Mouse (Mus musculus) Patski (cell line): ENCODE measurements around the gene Igfbp7. TPM values are rescaled to one million over a fixed set of nuclear protein-coding genes. Genes with fewer than 3 reads are reported as not detected.

ENCODE experiments used
- ATAC-seq: fragments of 100-300 bp; one replicate; pipeline ENCODE4 v1.8.0; 2021
- CTCF ChIA-PET: fragments of 350-600 bp; sonication (Branson Sonifier 250); formaldehyde crosslinking; loops from one replicate; lab custom pipeline; 2022; ENCODE audit warnings: inconsistent platforms; lab: Charles Lee
- POLR2A ChIA-PET: fragments of 350-600 bp; sonication (Branson Sonifier 250); formaldehyde crosslinking; loops from one replicate; lab custom pipeline; 2022; ENCODE audit warnings: antibody characterized with exemption, inconsistent platforms; lab: Charles Lee
- DNase-seq: peaks from one replicate; pipeline ENCODE4 v3.0.0-alpha.2; 2011; ENCODE audit warnings: low read depth, low spot score
- H3K27me3 ChIP-seq: fragments of 371-371 bp; one replicate; pipeline ENCODE4 v1.5.1; 2021
- CTCF ChIP-seq: fragments of 100-300 bp; IDR thresholded peaks from one replicate; pipeline ENCODE4 v1.5.1; 2021
- in situ Hi-C: fragments of 300-500 bp; cut with MboI; formaldehyde crosslinking; loops from 3 replicates; pipeline ENCODE4 v1.11.1; 2018; ENCODE audit warnings: low pct_unique_long_range_greater_than_20kb, mixed read lengths
- polyA plus RNA-seq: library from polyadenylated mRNA; unstranded; gene quantifications from one replicate; pipeline ENCODE4 v1.2.3, GENCODE M21; 2021

Gene Igfbp7
- polyA plus RNA-seq, 1 experiment from 2014 or later: 1,229 TPM

- H3K27me3 ChIP-seq: no peaks in the 10 kb centered on the region
- ChIA-PET POLR2A (interaction anchor here (1.1 kb wide), 1 partner anchor 11 kb away, joined by 3 read pairs; no protein-coding TSS in a partner anchor), CTCF (interaction anchor here (1.0 to 2.1 kb wide), 6 partner anchors 11 to 40 kb away, joined by 3 to 8 read pairs (median 3); no protein-coding TSS in a partner anchor)
- ATAC-seq: peak; percentile 49
- in situ Hi-C loops: no loop called here
- no peak for TF ChIP-seq CTCF
- no peak for DNase-seq
Measured at GRCm38 (mm10) chr5:77393990-77394618, 13.7 kb downstream of the Igfbp7 start.

- no peaks in the 10 kb centered on the region for H3K27me3 ChIP-seq
- no peak for TF ChIP-seq CTCF
- ChIA-PET POLR2A (no interaction called here), CTCF (interaction anchor here (1.3 to 2.1 kb wide), 5 partner anchors 10 to 39 kb away, joined by 3 to 8 read pairs (median 5); no protein-coding TSS in a partner anchor)
- in situ Hi-C loops: no loop called here
- DNase-seq: no peak
- ATAC-seq: no peak
Measured at GRCm38 (mm10) chr5:77393094-77393619, 14.7 kb downstream of the Igfbp7 start.

- in situ Hi-C loops: no loop called here
- DNase-seq: no peak
- H3K27me3 ChIP-seq: no peaks in the 10 kb centered on the region
- no peak for TF ChIP-seq CTCF
- ChIA-PET CTCF (no interaction called here), POLR2A (no interaction called here)
- no peak for ATAC-seq
Measured at GRCm38 (mm10) chr5:77390272-77390671, 17.6 kb downstream of the Igfbp7 start.

- in situ Hi-C loops: no loop called here
- CTCF ChIA-PET: interaction anchor here (1.3 kb wide), 1 partner anchor 41 kb away, joined by 3 read pairs; no protein-coding TSS in a partner anchor
- TF ChIP-seq CTCF: no peak
- DNase-seq: no peak
- no peak for ATAC-seq
- POLR2A ChIA-PET: no interaction called here
- H3K27me3 ChIP-seq: no peaks in the 10 kb centered on the region
Measured at GRCm38 (mm10) chr5:77388359-77388758, 19.5 kb downstream of the Igfbp7 start.

- no peak for TF ChIP-seq CTCF
- H3K27me3 ChIP-seq: no peaks in the 10 kb centered on the region
- ChIA-PET POLR2A (interaction anchor here (0.6 to 2.8 kb wide), 5 partner anchors 15 to 57 kb away, joined by 3 to 10 read pairs (median 4); no protein-coding TSS in a partner anchor), CTCF (interaction anchor here (1.3 to 9.7 kb wide), 5 partner anchors 16 to 40 kb away, joined by 3 to 94 read pairs (median 12); no protein-coding TSS in a partner anchor)
- DNase-seq (no peak), ATAC-seq (peak; percentile 11)
- in situ Hi-C loops: no loop called here
Measured at GRCm38 (mm10) chr5:77387414-77387704, 20.5 kb downstream of the Igfbp7 start.

- ATAC-seq (peak; percentile 29), DNase-seq (no peak)
- H3K27me3 ChIP-seq: no peaks in the 10 kb centered on the region
- in situ Hi-C loops: no loop called here
- CTCF ChIA-PET: interaction anchor here (1.3 to 9.7 kb wide), 8 partner anchors 10 to 39 kb away, joined by 3 to 94 read pairs (median 7); no protein-coding TSS in a partner anchor
- peak; percentile 67 for TF ChIP-seq CTCF
- POLR2A ChIA-PET: interaction anchor here (0.6 to 2.8 kb wide), 7 partner anchors 10 to 56 kb away, joined by 3 to 11 read pairs (median 6); no protein-coding TSS in a partner anchor
Measured at GRCm38 (mm10) chr5:77386596-77387413, 21.0 kb downstream of the Igfbp7 start.

GRCm38 (mm10) chr5:77385900-77386595 lies 21.8 kb downstream of the Igfbp7 start:
- ATAC-seq (no peak), DNase-seq (no peak)
- in situ Hi-C loops: no loop called here
- POLR2A ChIA-PET: interaction anchor here (0.8 to 2.8 kb wide), 5 partner anchors 14 to 32 kb away, joined by 3 to 11 read pairs (median 7); no protein-coding TSS in a partner anchor
- no peak for TF ChIP-seq CTCF
- H3K27me3 ChIP-seq: no peaks in the 10 kb centered on the region
- CTCF ChIA-PET: interaction anchor here (0.7 to 9.7 kb wide), 9 partner anchors 9 to 31 kb away, joined by 3 to 94 read pairs (median 8); no protein-coding TSS in a partner anchor

GRCm38 (mm10) chr5:77385221-77385620 lies 22.6 kb downstream of the Igfbp7 start:
- CTCF ChIA-PET: interaction anchor here (1.4 to 9.7 kb wide), 7 partner anchors 10 to 30 kb away, joined by 5 to 94 read pairs (median 12); no protein-coding TSS in a partner anchor
- ATAC-seq: no peak

GRCm38 (mm10) chr5:77384724-77385123 lies 23.1 kb downstream of the Igfbp7 start:
- in situ Hi-C loops: no loop called here
- peak; percentile 97 for DNase-seq
- H3K27me3 ChIP-seq: no peaks in the 10 kb centered on the region
- TF ChIP-seq CTCF: no peak
- ChIA-PET CTCF (interaction anchor here (0.7 to 9.7 kb wide), 8 partner anchors 12 to 39 kb away, joined by 3 to 94 read pairs (median 9); partner anchors contain the start of gene Igfbp7), POLR2A (interaction anchor here (0.8 to 2.3 kb wide), 6 partner anchors 12 to 51 kb away, joined by 3 to 11 read pairs (median 6); no protein-coding TSS in a partner anchor)
- peak; percentile 57 for ATAC-seq

More at GRCm38 (mm10) chr5:77385221-77385620, 22.6 kb downstream of the Igfbp7 start:
- DNase-seq: no peak
- in situ Hi-C loops: no loop called here
- TF ChIP-seq CTCF: no peak
- H3K27me3 ChIP-seq: no peaks in the 10 kb centered on the region
- POLR2A ChIA-PET: interaction anchor here (0.8 to 2.8 kb wide), 7 partner anchors 13 to 50 kb away, joined by 3 to 11 read pairs (median 6); no protein-coding TSS in a partner anchor
